Comparison of ENCODE assay signal across 25 mouse cellular contexts in genomic region chr4:104804100-104804499, GRCm38 (mm10). TPM values are rescaled to one million over a fixed set of nuclear protein-coding genes. Genes with fewer than 3 reads are reported as not detected.
"Had no signal": no experiment of that assay in that cellular context is flagged by ENCODE, and none has a peak within 500 bp of the region (broad histone marks: within the 10 kb centered on the region; RNA-seq: fewer than 3 reads in every experiment).

No protein-coding gene starts in this region.

- DNase-seq: retina, postnatal 1 day; right cerebral cortex, adult 18-20 months; right cerebral cortex, postnatal 14 days; right cerebral cortex, postnatal 25 days; right cerebral cortex, postnatal 4 days; spleen, adult 18-20 months; thymus, adult 18-20 months; thymus, adult 2 months; thymus, postnatal 14 days; thymus, postnatal 25 days; thymus, postnatal 36 days; thymus, postnatal 4 days had no signal

- H3K9me3 ChIP-seq: neural tube, embryonic 13.5 days; neural tube, embryonic 15.5 days; stomach, embryonic 15.5 days had no signal

- H3K4me1 ChIP-seq: stomach, embryonic 15.5 days had no signal

- H3K4me3 ChIP-seq: neural tube, embryonic 13.5 days; neural tube, embryonic 15.5 days; stomach, embryonic 15.5 days had no signal

- H3K4me2 ChIP-seq: neural tube, embryonic 13.5 days; neural tube, embryonic 15.5 days; stomach, embryonic 15.5 days had no signal

- H3K27me3 ChIP-seq: neural tube, embryonic 13.5 days; neural tube, embryonic 15.5 days; stomach, embryonic 15.5 days had no signal

- H3K36me3 ChIP-seq: neural tube, embryonic 13.5 days; neural tube, embryonic 15.5 days; stomach, embryonic 15.5 days had no signal

- H3K27ac ChIP-seq: neural tube, embryonic 15.5 days; stomach, embryonic 15.5 days; stomach, postnatal 0 days had no signal

- H3K9ac ChIP-seq: neural tube, embryonic 13.5 days; neural tube, embryonic 15.5 days; stomach, embryonic 15.5 days had no signal

RNA-seq across cellular contexts. Expression of gene C8b, which starts 38.0 kb away (rescaled TPM):
- total RNA-seq: neutrophil, adult 5-6 weeks had no signal
- polyA plus RNA-seq: neural tube, embryonic 13.5 days; small intestine, adult 2 months; spleen, adult 2 months; stomach, embryonic 14.5 days; thymus, adult 2 months; urinary bladder, adult 2 months had no signal

RNA-seq across cellular contexts. Expression of gene Gm17662, which starts 53.0 kb away (rescaled TPM):
- total RNA-seq: neutrophil, adult 5-6 weeks had no signal
- polyA plus RNA-seq: neural tube, embryonic 13.5 days; neural tube, embryonic 14.5 days; neural tube, embryonic 15.5 days; small intestine, adult 2 months; spleen, adult 2 months; stomach, embryonic 14.5 days; stomach, embryonic 15.5 days; stomach, embryonic 16.5 days; stomach, postnatal 0 days; testis, adult 2 months; thymus, adult 2 months; thymus, postnatal 0 days; urinary bladder, adult 2 months had no signal
